Mouse (Mus musculus) telencephalon, adult 2 months (tissue): ENCODE results near the gene Gtf2f1.

Source experiments
- DNase-seq: peaks from one replicate; pipeline ENCODE4 v3.0.0-alpha.2; 2011; ENCODE audit warnings: low read depth, low spot score

Gtf2f1 gene

GRCm38 (mm10) chr17:56974708-56975240, 36.3 kb downstream of the Gtf2f1 start:
- no peak for DNase-seq

- no peak for DNase-seq
These were observed 37.0 kb downstream of the Gtf2f1 start for GRCm38 (mm10) chr17:56973956-56974707.

- no peak for DNase-seq
These were observed 41.0 kb downstream of the Gtf2f1 start for GRCm38 (mm10) chr17:56970081-56970480.

- no peak for DNase-seq
These were observed 41.8 kb downstream of the Gtf2f1 start for GRCm38 (mm10) chr17:56969321-56969720.

- no peak for DNase-seq
These were observed 47.4 kb downstream of the Gtf2f1 start for GRCm38 (mm10) chr17:56963646-56964045.

GRCm38 (mm10) chr17:56962642-56963405, 48.3 kb downstream of the Gtf2f1 start:
- DNase-seq = no peak

- no peak for DNase-seq
These were observed 49.2 kb downstream of the Gtf2f1 start for GRCm38 (mm10) chr17:56961880-56962279.

GRCm38 (mm10) chr17:56958667-56959066, 52.4 kb downstream of the Gtf2f1 start:
- DNase-seq = no peak

GRCm38 (mm10) chr17:56957763-56958429, 53.2 kb downstream of the Gtf2f1 start:
- DNase-seq = no peak

GRCm38 (mm10) chr17:56954871-56955270, 56.2 kb downstream of the Gtf2f1 start:
- DNase-seq = no peak
